Mouse (Mus musculus) ES-Bruce4 (cell line): ENCODE results near the gene Ypel1. TPM values are rescaled to one million over a fixed set of nuclear protein-coding genes. Genes with fewer than 3 reads are reported as not detected.

Source experiments
- H3K27ac ChIP-seq: 2 replicates; pipeline ENCODE4 v1.5.1; 2012; ENCODE audit warnings: low read length, inconsistent platforms; ENCODE audit not compliant: insufficient read depth
- H3K27me3 ChIP-seq: 2 replicates; pipeline ENCODE4 v1.6.1; 2012; ENCODE audit warnings: mild to moderate bottlenecking, low read length, inconsistent platforms; ENCODE audit not compliant: control insufficient read depth, poor library complexity, insufficient read depth, severe bottlenecking
- H3K36me3 ChIP-seq: 2 replicates; pipeline ENCODE4 v1.6.1; 2012; ENCODE audit warnings: inconsistent platforms, mild to moderate bottlenecking, low read length, moderate library complexity; ENCODE audit not compliant: control insufficient read depth, poor library complexity, insufficient read depth, severe bottlenecking
- H3K4me1 ChIP-seq: one replicate; pipeline ENCODE4 v1.8.1; 2011; ENCODE audit warnings: low read length; ENCODE audit not compliant: control insufficient read depth, insufficient read depth
- H3K4me3 ChIP-seq: 2 replicates; pipeline ENCODE4 v1.5.1; 2011; ENCODE audit warnings: low read depth, mild to moderate bottlenecking, low read length
- H3K9ac ChIP-seq: 2 replicates; pipeline ENCODE4 v1.6.1; 2012; ENCODE audit warnings: low read depth, mild to moderate bottlenecking, inconsistent platforms; ENCODE audit not compliant: poor library complexity, severe bottlenecking
- H3K9me3 ChIP-seq: replicated peaks from 2 replicates; pipeline ENCODE4 v1.6.1; 2012; ENCODE audit warnings: mild to moderate bottlenecking, low read length, inconsistent platforms; ENCODE audit not compliant: control insufficient read depth, poor library complexity, insufficient read depth, severe bottlenecking
- CTCF ChIP-seq: IDR thresholded peaks from one replicate; pipeline ENCODE4 v1.8.1; 2011; ENCODE audit warnings: low read depth, low read length
- EP300 ChIP-seq: IDR thresholded peaks from 2 replicates; pipeline ENCODE4 v1.6.1; 2011; ENCODE audit warnings: low read depth, low read length; ENCODE audit not compliant: insufficient read depth
- POLR2A ChIP-seq: IDR thresholded peaks from one replicate; pipeline ENCODE4 v1.8.1; 2011; ENCODE audit warnings: low read length; ENCODE audit not compliant: insufficient read depth
- polyA plus RNA-seq: library from polyadenylated mRNA; stranded (reverse); fragments of >200 nt; gene quantifications from 2 replicates; pipeline ENCODE4 v1.2.4, GENCODE M21; 2011; ENCODE audit warnings: low read depth; ENCODE audit not compliant: missing spikeins, insufficient read depth, insufficient read length

The Ypel1 gene
- polyA plus RNA-seq, 1 experiment = 6.9 TPM

- no peak for TF ChIP-seq POLR2A
- no peak for TF ChIP-seq CTCF
- TF ChIP-seq EP300 = no peak
- H3K27ac ChIP-seq = no peak overlapping the region
- H3K4me3 ChIP-seq = no peak overlapping the region
- H3K4me1 ChIP-seq = no peaks in the 10 kb centered on the region
- H3K9me3 ChIP-seq = no peaks in the 10 kb centered on the region
- no peak overlapping the region for H3K9ac ChIP-seq
- H3K27me3 ChIP-seq = no peaks in the 10 kb centered on the region
- peaks cover 26% of the 10 kb centered on the region for H3K36me3 ChIP-seq
These were observed 18.9 kb downstream of the Ypel1 start for GRCm38 (mm10) chr16:17088346-17088745.

GRCm38 (mm10) chr16:17096938-17097337, 27.4 kb downstream of the Ypel1 start:
- Histone ChIP-seq H3K36me3 (peaks cover 28% of the 10 kb centered on the region), H3K9ac (no peak overlapping the region)
- TF ChIP-seq CTCF = no peak
- TF ChIP-seq EP300 = no peak
- TF ChIP-seq POLR2A = no peak

GRCm38 (mm10) chr16:17102630-17103220, 33.2 kb downstream of the Ypel1 start:
- no peaks in the 10 kb centered on the region for H3K4me1 ChIP-seq
- no peak overlapping the region for H3K27ac ChIP-seq
- no peak overlapping the region for H3K4me3 ChIP-seq
- no peaks in the 10 kb centered on the region for H3K9me3 ChIP-seq
- H3K27me3 ChIP-seq = no peaks in the 10 kb centered on the region
- H3K36me3 ChIP-seq = peaks cover 20% of the 10 kb centered on the region
- TF ChIP-seq EP300 (no peak), CTCF (no peak), POLR2A (no peak)
- H3K9ac ChIP-seq = no peak overlapping the region

More at GRCm38 (mm10) chr16:17096938-17097337, 27.4 kb downstream of the Ypel1 start:
- Histone ChIP-seq H3K4me1 (no peaks in the 10 kb centered on the region), H3K27me3 (no peaks in the 10 kb centered on the region), H3K27ac (no peak overlapping the region), H3K9me3 (no peaks in the 10 kb centered on the region), H3K4me3 (no peak overlapping the region)

GRCm38 (mm10) chr16:17104600-17104999, 35.1 kb downstream of the Ypel1 start:
- no peaks in the 10 kb centered on the region for H3K9me3 ChIP-seq
- H3K4me1 ChIP-seq = no peaks in the 10 kb centered on the region
- no peaks in the 10 kb centered on the region for H3K27me3 ChIP-seq
- no peak overlapping the region for H3K9ac ChIP-seq
- H3K36me3 ChIP-seq = peaks cover 19% of the 10 kb centered on the region
- no peak overlapping the region for H3K4me3 ChIP-seq
- no peak overlapping the region for H3K27ac ChIP-seq
- TF ChIP-seq CTCF (no peak), POLR2A (no peak), EP300 (no peak)

GRCm38 (mm10) chr16:17110771-17111743, 41.6 kb downstream of the Ypel1 start, which contains the start of gene Ppil2:
Gene Ppil2, minus strand, starts transcription at chr16:17111257.
- Histone ChIP-seq H3K27me3 (no peaks in the 10 kb centered on the region), H3K4me1 (no peaks in the 10 kb centered on the region), H3K9me3 (no peaks in the 10 kb centered on the region), H3K9ac (peak within 1 kb of the TSS; percentile 38), H3K4me3 (peak within 1 kb of the TSS; percentile 92), H3K36me3 (peaks cover 26% of the 10 kb centered on the region), H3K27ac (no peak within 1 kb of the TSS)
- no peak for TF ChIP-seq EP300
- TF ChIP-seq CTCF = no peak
- TF ChIP-seq POLR2A = peak; percentile 75
